7 mouse cellular contexts compared by ENCODE assay signal in genomic region chr16:33061400-33061799, GRCm38 (mm10). TPM values are rescaled to one million over a fixed set of nuclear protein-coding genes. Genes with fewer than 3 reads are reported as not detected.
DNase-seq lines count a peak whose midpoint lies in the region; ATAC-seq and TF ChIP-seq lines count a peak whose summit lies in the region.

No protein-coding gene starts in this region.

- TF ChIP-seq CTCF in liver, adult 2 months (IDR thresholded peaks at IDR 0.05; ENCODE audit: low read depth, low read length): no peak

- ATAC-seq in embryonic facial prominence, embryonic 12.5 days (ENCODE audit: insufficient number of reproducible peaks, insufficient read depth, low FRiP score, low TSS enrichment): no peak
- ATAC-seq in limb, embryonic 12.5 days (ENCODE audit: insufficient number of reproducible peaks, insufficient read depth, low FRiP score, low TSS enrichment, low read depth): no peak
- ATAC-seq in stomach, embryonic 14.5 days (ENCODE audit: insufficient number of reproducible peaks, insufficient read depth, low FRiP score, low read depth): no peak

- no peaks in the 10 kb centered on the region for H3K27me3 ChIP-seq in liver, adult 2 months (ENCODE audit: control insufficient read depth, insufficient read depth, low read length)
- no peaks in the 10 kb centered on the region for H3K27me3 ChIP-seq in embryonic facial prominence, embryonic 12.5 days
- H3K27me3 ChIP-seq in limb, embryonic 12.5 days: no peaks in the 10 kb centered on the region
- H3K27me3 ChIP-seq in stomach, embryonic 14.5 days (ENCODE audit: control insufficient read depth, insufficient read depth, low read length): no peaks in the 10 kb centered on the region

- H3K79me2 ChIP-seq in liver, adult 2 months (ENCODE audit: control insufficient read depth, insufficient read depth, low read length): peaks cover 3% of the 10 kb centered on the region; the same call in 1 of the 2 replicates

- H3K4me2 ChIP-seq in embryonic facial prominence, embryonic 12.5 days (replicated peaks): peak overlapping the region; percentile 90
- peak overlapping the region; percentile 80 for H3K4me2 ChIP-seq in limb, embryonic 12.5 days
- H3K4me2 ChIP-seq in stomach, embryonic 14.5 days (replicated peaks; ENCODE audit: low read depth, low read length): peak overlapping the region; percentile 72

- no peaks in the 10 kb centered on the region for H3K9me3 ChIP-seq in embryonic facial prominence, embryonic 12.5 days
- H3K9me3 ChIP-seq in limb, embryonic 12.5 days: no peaks in the 10 kb centered on the region
- H3K9me3 ChIP-seq in stomach, embryonic 14.5 days (ENCODE audit: control insufficient read depth, low read depth, low read length): no peaks in the 10 kb centered on the region

- DNase-seq in liver, adult 2 months (ENCODE audit: extremely low read depth, low read depth, low spot score): no peak
- DNase-seq in liver: no peak
- no peak for DNase-seq in layer of hippocampus, adult 9-11 months
- no peak for DNase-seq in thymus, postnatal 0 days (ENCODE audit: low spot score)

- peak overlapping the region; percentile 15; the same call in 1 of the 2 replicates for H3K9ac ChIP-seq in liver, adult 2 months (ENCODE audit: low read depth, low read length)
- H3K9ac ChIP-seq in embryonic facial prominence, embryonic 12.5 days: no peak overlapping the region
- H3K9ac ChIP-seq in limb, embryonic 12.5 days (replicated peaks): no peak overlapping the region
- no peak overlapping the region for H3K9ac ChIP-seq in stomach, embryonic 14.5 days (replicated peaks; ENCODE audit: low read depth, low read length)

- no peak overlapping the region for H3K4me3 ChIP-seq in liver, adult 2 months (ENCODE audit: insufficient read depth, low read depth, low read length)
- H3K4me3 ChIP-seq in embryonic facial prominence, embryonic 12.5 days: no peak overlapping the region
- H3K4me3 ChIP-seq in limb, embryonic 12.5 days (replicated peaks): peak overlapping the region; percentile 81; the same call in 1 of the 2 replicates
- H3K4me3 ChIP-seq in stomach, embryonic 14.5 days (ENCODE audit: low read depth, low read length): peak overlapping the region; percentile 71

- peaks cover 16% of the 10 kb centered on the region for H3K36me3 ChIP-seq in liver, adult 2 months (ENCODE audit: control insufficient read depth, insufficient read depth, low read length)
- peaks cover 32% of the 10 kb centered on the region for H3K36me3 ChIP-seq in embryonic facial prominence, embryonic 12.5 days
- peaks cover 36% of the 10 kb centered on the region for H3K36me3 ChIP-seq in limb, embryonic 12.5 days
- H3K36me3 ChIP-seq in stomach, embryonic 14.5 days (ENCODE audit: control insufficient read depth, insufficient read depth, low read length): peaks cover 33% of the 10 kb centered on the region

- H3K27ac ChIP-seq in liver, adult 2 months (replicated peaks; ENCODE audit: insufficient read depth, low read depth, low read length): peak overlapping the region; percentile 80
- H3K27ac ChIP-seq in embryonic facial prominence, embryonic 12.5 days: peak overlapping the region; percentile 76
- peak overlapping the region; percentile 76 for H3K27ac ChIP-seq in limb, embryonic 12.5 days
- peak overlapping the region; percentile 49; the same call in 1 of the 2 replicates for H3K27ac ChIP-seq in stomach, embryonic 14.5 days (ENCODE audit: low read length)

- peaks cover 27% of the 10 kb centered on the region for H3K4me1 ChIP-seq in liver, adult 2 months (ENCODE audit: control insufficient read depth, insufficient read depth, low read length)
- H3K4me1 ChIP-seq in embryonic facial prominence, embryonic 12.5 days: peaks cover 28% of the 10 kb centered on the region
- H3K4me1 ChIP-seq in limb, embryonic 12.5 days (replicated peaks): peaks cover 28% of the 10 kb centered on the region
- H3K4me1 ChIP-seq in stomach, embryonic 14.5 days (ENCODE audit: control insufficient read depth, insufficient read depth, low read length): 0 out of 2 replicates have a peak, but pooled peaks cover 6% of the 10 kb centered on the region

- 58% methylated on average over 11 of the region's 11 CpGs for WGBS in liver, adult 2 months
- 49% methylated on average over 11 of the region's 11 CpGs for WGBS in embryonic facial prominence, embryonic 12.5 days
- WGBS in limb, embryonic 12.5 days: 41% methylated on average over 11 of the region's 11 CpGs
- WGBS in stomach, embryonic 14.5 days: 51% methylated on average over 11 of the region's 11 CpGs

- TF ChIP-seq POLR2A in liver, adult 2 months (IDR thresholded peaks at IDR 0.05; ENCODE audit: extremely low read depth, insufficient read depth, low read length): no peak

RNA-seq across cellular contexts. Expression of gene Lmln, which starts 0.9 kb away (rescaled TPM):
- 1.4 and 1.8 TPM in 2 replicates for total RNA-seq in liver, adult 2 months (2014; rRNA removed)
- polyA plus RNA-seq in liver, adult 2 months (2012; rRNA removed): 0.78 and 0.81 TPM in 2 replicates
- polyA plus RNA-seq in embryonic facial prominence, embryonic 12.5 days (2016; fragmentation: Nextera tagmentation; extraction: Ambion mirVana): 1.8 and 3.4 TPM in 2 replicates
- polyA plus RNA-seq in limb, embryonic 12.5 days (2016; fragmentation: Nextera tagmentation; extraction: Ambion mirVana): 3.6 TPM in 2 replicates
- polyA plus RNA-seq in stomach, embryonic 14.5 days (2014; fragmentation: Nextera tagmentation; extraction: Ambion mirVana): 3.5 and 4.1 TPM in 2 replicates
- 0.76 and 0.88 TPM in 2 replicates for polyA plus RNA-seq in thymus, postnatal 0 days (2015; fragmentation: Nextera tagmentation; extraction: Ambion mirVana)

RNA-seq across cellular contexts. Expression of gene Rpl35a, which starts 5.1 kb away (rescaled TPM):
- 661 and 805 TPM in 2 replicates for total RNA-seq in liver, adult 2 months (2014; rRNA removed)
- polyA plus RNA-seq in liver, adult 2 months (2012; rRNA removed): 111 and 115 TPM in 2 replicates
- 849 and 899 TPM in 2 replicates for polyA plus RNA-seq in embryonic facial prominence, embryonic 12.5 days (2016; fragmentation: Nextera tagmentation; extraction: Ambion mirVana)
- polyA plus RNA-seq in limb, embryonic 12.5 days (2016; fragmentation: Nextera tagmentation; extraction: Ambion mirVana): 970 and 1,024 TPM in 2 replicates
- polyA plus RNA-seq in stomach, embryonic 14.5 days (2014; fragmentation: Nextera tagmentation; extraction: Ambion mirVana): 1,070 and 1,136 TPM in 2 replicates
- polyA plus RNA-seq in thymus, postnatal 0 days (2015; fragmentation: Nextera tagmentation; extraction: Ambion mirVana): 1,296 and 1,346 TPM in 2 replicates

RNA-seq across cellular contexts. Expression of gene Iqcg, which starts 5.4 kb away (rescaled TPM):
- total RNA-seq in liver, adult 2 months (2014; rRNA removed): 0.54 and 1.0 TPM in 2 replicates
- polyA plus RNA-seq in liver, adult 2 months (2012; rRNA removed): 0.55 TPM in 2 replicates
- 2.4 and 3.1 TPM in 2 replicates for polyA plus RNA-seq in embryonic facial prominence, embryonic 12.5 days (2016; fragmentation: Nextera tagmentation; extraction: Ambion mirVana)
- 2.2 and 2.4 TPM in 2 replicates for polyA plus RNA-seq in limb, embryonic 12.5 days (2016; fragmentation: Nextera tagmentation; extraction: Ambion mirVana)
- 2.6 and 2.7 TPM in 2 replicates for polyA plus RNA-seq in stomach, embryonic 14.5 days (2014; fragmentation: Nextera tagmentation; extraction: Ambion mirVana)
- 1.4 and 1.6 TPM in 2 replicates for polyA plus RNA-seq in thymus, postnatal 0 days (2015; fragmentation: Nextera tagmentation; extraction: Ambion mirVana)

Comparison
In these comparisons a context has a peak if more than half of its experiments do, and no peak if none do; other contexts are left out.
1. H3K4me3 ChIP-seq: peak in limb, embryonic 12.5 days (single experiment) and stomach, embryonic 14.5 days (single experiment); none in liver, adult 2 months (single experiment) and embryonic facial prominence, embryonic 12.5 days (single experiment).
2. Peak in every context shown above with its lines, with median percentiles within 50 percentile points of each other: H3K27ac ChIP-seq and H3K4me2 ChIP-seq.